Mouse (Mus musculus) E14TG2a.4 (cell line): ENCODE data around the gene Stat5b.

ENCODE experiments used
- CTCF ChIP-seq: conservative IDR thresholded peaks from 2 replicates; pipeline ENCODE4 v1.5.1; 2014; ENCODE audit warnings: low read length
- POU5F1 ChIP-seq: IDR thresholded peaks from 2 replicates; pipeline ENCODE4 v1.6.1; 2014; ENCODE audit warnings: low read length, borderline replicate concordance

- TF ChIP-seq CTCF (no peak), POU5F1 (no peak)
These were observed 66.2 kb downstream of the Stat5b start for GRCm38 (mm10) chr11:100784286-100784685.
